Mouse (Mus musculus): Measurements from ENCODE around the gene Pde10a. TPM values are rescaled to one million over a fixed set of nuclear protein-coding genes. Genes with fewer than 3 reads are reported as not detected.

The Pde10a gene
- polyA plus RNA-seq, 1 experiment from 2014 or later, result 1.7 TPM

- Histone ChIP-seq H3K27me3 (replicated peaks) (peaks cover 24% of the 10 kb centered on the region), H3K36me3 (no peaks in the 10 kb centered on the region), H3K9ac (no peak overlapping the region), H3K4me1 (0 out of 2 replicates have a peak, but pooled peaks cover 4% of the 10 kb centered on the region), H3K4me3 (no peak overlapping the region), H3K27ac (no peak overlapping the region), H3K9me3 (replicated peaks) (no peaks in the 10 kb centered on the region), H3K4me2 (no peak overlapping the region)
- no peak for ATAC-seq
- WGBS (ENCODE audit: insufficient replicate concordance), result 38% methylated on average over 12 of the region's 12 CpGs
Measured at GRCm38 (mm10) chr17:8812228-8812865, 287.2 kb downstream of the Pde10a start.

GRCm38 (mm10) chr17:8813773-8814491 is 288.8 kb downstream of the Pde10a start:
- Histone ChIP-seq H3K9me3 (replicated peaks) (no peaks in the 10 kb centered on the region), H3K27me3 (replicated peaks) (peaks cover 10% of the 10 kb centered on the region), H3K9ac (no peak overlapping the region), H3K4me2 (no peak overlapping the region), H3K36me3 (no peaks in the 10 kb centered on the region), H3K4me3 (no peak overlapping the region), H3K27ac (no peak overlapping the region), H3K4me1 (0 out of 2 replicates have a peak, but pooled peaks cover 4% of the 10 kb centered on the region)
- 71% methylated on average over 3 of the region's 3 CpGs for WGBS (ENCODE audit: insufficient replicate concordance)
- no peak for ATAC-seq

GRCm38 (mm10) chr17:8815376-8815775 is 290.2 kb downstream of the Pde10a start:
- no peaks in the 10 kb centered on the region for H3K36me3 ChIP-seq
- H3K4me3 ChIP-seq, result no peak overlapping the region
- 0 out of 2 replicates have a peak, but pooled peaks cover 4% of the 10 kb centered on the region for H3K4me1 ChIP-seq
- ATAC-seq, result no peak
- H3K9ac ChIP-seq, result no peak overlapping the region
- H3K9me3 ChIP-seq (replicated peaks), result no peaks in the 10 kb centered on the region
- no peak overlapping the region for H3K4me2 ChIP-seq
- 81% methylated on average over 3 of the region's 3 CpGs for WGBS (ENCODE audit: insufficient replicate concordance)
- H3K27ac ChIP-seq, result no peak overlapping the region
- peaks cover 4% of the 10 kb centered on the region; the same call in 1 of the 2 replicates for H3K27me3 ChIP-seq (replicated peaks)

DNA sequence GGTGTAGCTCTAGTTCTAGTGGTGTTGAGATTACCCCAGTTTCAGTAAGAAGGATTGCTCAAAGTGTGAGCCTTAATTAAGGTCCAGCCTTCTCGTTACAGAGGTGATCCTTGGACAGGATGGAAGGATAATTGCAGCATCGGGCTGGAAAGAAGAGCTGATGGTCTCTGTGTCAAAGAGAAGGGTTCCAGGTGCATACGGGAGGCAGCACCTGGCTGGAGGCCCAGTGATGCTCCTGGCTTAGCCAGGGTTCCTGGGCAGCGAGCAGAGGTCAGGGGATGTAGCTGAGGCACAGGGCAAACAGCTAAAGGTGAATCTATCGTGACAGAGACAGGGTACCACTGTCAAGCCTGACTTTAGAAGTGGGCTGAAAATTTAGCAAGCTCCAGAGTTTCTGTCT is 290.7 kb downstream of the Pde10a start:
- H3K4me3 ChIP-seq, result no peak overlapping the region

DNA sequence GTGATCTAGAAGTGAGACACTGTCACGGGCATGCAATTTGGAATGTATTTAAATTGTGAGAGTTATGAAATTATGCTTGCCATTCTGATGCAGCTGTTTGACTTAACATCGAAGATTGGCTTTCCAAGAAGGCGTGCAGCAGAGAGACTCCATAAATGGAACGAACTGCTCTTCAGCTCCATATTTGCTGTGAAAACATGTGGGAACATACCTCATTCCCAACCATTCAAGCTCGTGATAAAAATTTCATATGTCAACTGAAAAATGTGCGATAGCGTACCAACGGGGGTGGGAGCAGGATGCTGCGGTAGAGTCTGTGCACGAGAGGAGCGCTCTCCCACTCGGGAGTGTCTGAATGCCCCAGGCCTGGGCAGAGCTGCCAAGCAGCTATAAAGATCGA is 293.5 kb downstream of the Pde10a start:
- Histone ChIP-seq H3K4me2 (no peak overlapping the region), H3K27ac (no peak overlapping the region), H3K4me3 (no peak overlapping the region), H3K4me1 (no peaks in the 10 kb centered on the region), H3K27me3 (replicated peaks) (no peaks in the 10 kb centered on the region), H3K9me3 (replicated peaks) (no peaks in the 10 kb centered on the region), H3K9ac (no peak overlapping the region), H3K36me3 (no peaks in the 10 kb centered on the region)
- ATAC-seq, result no peak
- 76% methylated on average over 13 of the region's 13 CpGs for WGBS (ENCODE audit: insufficient replicate concordance)

More for the DNA sequence above, 290.7 kb downstream of the Pde10a start:
- H3K27me3 ChIP-seq (replicated peaks), result peaks cover 4% of the 10 kb centered on the region; the same call in 1 of the 2 replicates
- no peak overlapping the region for H3K9ac ChIP-seq
- H3K4me2 ChIP-seq, result no peak overlapping the region
- no peak overlapping the region for H3K27ac ChIP-seq
- 0 out of 2 replicates have a peak, but pooled peaks cover 4% of the 10 kb centered on the region for H3K4me1 ChIP-seq
- no peak for ATAC-seq
- 55% methylated on average over 5 of the region's 5 CpGs for whole genome bisulfite sequencing (ENCODE audit: insufficient replicate concordance)
- no peaks in the 10 kb centered on the region for H3K36me3 ChIP-seq
- H3K9me3 ChIP-seq (replicated peaks), result no peaks in the 10 kb centered on the region

DNA sequence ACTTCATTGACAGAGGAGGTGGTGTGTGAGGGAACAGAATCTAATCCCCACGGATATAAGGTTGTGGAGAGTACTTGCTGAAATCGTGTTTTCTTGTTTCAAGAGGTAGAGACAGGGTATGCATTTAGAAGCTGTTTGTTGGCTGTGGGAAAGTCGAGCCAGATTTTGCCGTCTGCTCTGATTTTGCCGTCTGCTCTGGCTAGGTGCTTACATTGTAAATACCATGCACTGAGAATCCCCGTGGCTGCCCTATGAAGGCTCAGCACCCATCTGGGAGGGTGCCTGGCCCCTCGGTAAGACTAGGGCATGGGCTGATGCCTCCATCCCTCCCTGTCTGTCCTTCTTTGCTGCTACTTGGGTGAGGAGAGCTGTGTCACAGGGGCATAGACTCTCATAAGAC is 298.4 kb downstream of the Pde10a start:
- 59% methylated on average over 7 of the region's 7 CpGs for WGBS (ENCODE audit: insufficient replicate concordance)

DNA sequence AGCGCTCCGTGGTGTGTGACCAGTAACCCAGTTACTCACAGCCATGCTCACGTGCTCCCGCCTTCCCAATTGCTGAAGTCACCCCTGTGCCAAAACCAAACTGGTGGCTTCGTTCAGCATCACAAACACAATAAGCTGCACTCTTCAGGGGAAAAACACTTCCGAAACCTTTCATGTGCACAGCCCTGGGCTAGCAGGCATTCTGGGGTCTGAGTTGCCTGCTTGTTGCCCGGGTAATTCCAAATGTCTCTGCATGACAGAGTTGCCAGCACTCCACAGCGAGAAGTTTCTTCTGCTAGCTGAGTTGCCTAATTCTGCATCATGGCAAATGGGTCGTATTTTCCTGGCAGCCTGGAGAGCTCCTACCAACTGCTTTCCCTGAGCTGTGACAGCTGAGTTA is 302.0 kb downstream of the Pde10a start:
- Histone ChIP-seq H3K27ac (no peak overlapping the region), H3K9me3 (replicated peaks) (no peaks in the 10 kb centered on the region), H3K4me3 (no peak overlapping the region), H3K4me1 (no peaks in the 10 kb centered on the region), H3K27me3 (replicated peaks) (no peaks in the 10 kb centered on the region), H3K4me2 (no peak overlapping the region), H3K36me3 (no peaks in the 10 kb centered on the region), H3K9ac (no peak overlapping the region)
- ATAC-seq, result no peak
- 72% methylated on average over 9 of the region's 9 CpGs for WGBS (ENCODE audit: insufficient replicate concordance)

More for the DNA sequence above, 298.4 kb downstream of the Pde10a start:
- no peak overlapping the region for H3K9ac ChIP-seq
- no peak overlapping the region for H3K4me2 ChIP-seq
- H3K36me3 ChIP-seq, result no peaks in the 10 kb centered on the region
- no peaks in the 10 kb centered on the region for H3K9me3 ChIP-seq (replicated peaks)
- H3K27me3 ChIP-seq (replicated peaks), result no peaks in the 10 kb centered on the region
- H3K4me3 ChIP-seq, result no peak overlapping the region
- no peak for ATAC-seq
- no peaks in the 10 kb centered on the region for H3K4me1 ChIP-seq
- H3K27ac ChIP-seq, result no peak overlapping the region

- no peaks in the 10 kb centered on the region for H3K36me3 ChIP-seq
- H3K9me3 ChIP-seq (replicated peaks), result no peaks in the 10 kb centered on the region
- H3K4me2 ChIP-seq, result no peak overlapping the region
- H3K27ac ChIP-seq, result no peak overlapping the region
- H3K4me1 ChIP-seq, result no peaks in the 10 kb centered on the region
- H3K9ac ChIP-seq, result no peak overlapping the region
- no peak overlapping the region for H3K4me3 ChIP-seq
- no peak for ATAC-seq
- no peaks in the 10 kb centered on the region for H3K27me3 ChIP-seq (replicated peaks)
- WGBS (ENCODE audit: insufficient replicate concordance), result 71% methylated on average over 5 of the region's 5 CpGs
Measured at GRCm38 (mm10) chr17:8831001-8831400, 305.8 kb downstream of the Pde10a start.

- ATAC-seq, result no peak
- no peak overlapping the region for H3K27ac ChIP-seq
- no peaks in the 10 kb centered on the region for H3K9me3 ChIP-seq (replicated peaks)
- WGBS (ENCODE audit: insufficient replicate concordance), result 64% methylated on average over 5 of the region's 5 CpGs
- no peak overlapping the region for H3K4me3 ChIP-seq
- no peak overlapping the region for H3K4me2 ChIP-seq
- H3K36me3 ChIP-seq, result no peaks in the 10 kb centered on the region
- H3K27me3 ChIP-seq (replicated peaks), result no peaks in the 10 kb centered on the region
- no peak overlapping the region for H3K9ac ChIP-seq
- H3K4me1 ChIP-seq, result no peaks in the 10 kb centered on the region
Measured at GRCm38 (mm10) chr17:8836292-8836691, 311.1 kb downstream of the Pde10a start.

- Histone ChIP-seq H3K9ac (no peak overlapping the region), H3K27ac (no peak overlapping the region), H3K4me2 (no peak overlapping the region), H3K4me1 (0 out of 2 replicates have a peak, but pooled peaks cover 5% of the 10 kb centered on the region), H3K4me3 (no peak overlapping the region), H3K27me3 (replicated peaks) (no peaks in the 10 kb centered on the region), H3K36me3 (no peaks in the 10 kb centered on the region), H3K9me3 (replicated peaks) (no peaks in the 10 kb centered on the region)
- WGBS (ENCODE audit: insufficient replicate concordance), result 33% methylated on average over 8 of the region's 8 CpGs
- ATAC-seq, result no peak
Measured at GRCm38 (mm10) chr17:8838252-8838651, 313.1 kb downstream of the Pde10a start.

DNA sequence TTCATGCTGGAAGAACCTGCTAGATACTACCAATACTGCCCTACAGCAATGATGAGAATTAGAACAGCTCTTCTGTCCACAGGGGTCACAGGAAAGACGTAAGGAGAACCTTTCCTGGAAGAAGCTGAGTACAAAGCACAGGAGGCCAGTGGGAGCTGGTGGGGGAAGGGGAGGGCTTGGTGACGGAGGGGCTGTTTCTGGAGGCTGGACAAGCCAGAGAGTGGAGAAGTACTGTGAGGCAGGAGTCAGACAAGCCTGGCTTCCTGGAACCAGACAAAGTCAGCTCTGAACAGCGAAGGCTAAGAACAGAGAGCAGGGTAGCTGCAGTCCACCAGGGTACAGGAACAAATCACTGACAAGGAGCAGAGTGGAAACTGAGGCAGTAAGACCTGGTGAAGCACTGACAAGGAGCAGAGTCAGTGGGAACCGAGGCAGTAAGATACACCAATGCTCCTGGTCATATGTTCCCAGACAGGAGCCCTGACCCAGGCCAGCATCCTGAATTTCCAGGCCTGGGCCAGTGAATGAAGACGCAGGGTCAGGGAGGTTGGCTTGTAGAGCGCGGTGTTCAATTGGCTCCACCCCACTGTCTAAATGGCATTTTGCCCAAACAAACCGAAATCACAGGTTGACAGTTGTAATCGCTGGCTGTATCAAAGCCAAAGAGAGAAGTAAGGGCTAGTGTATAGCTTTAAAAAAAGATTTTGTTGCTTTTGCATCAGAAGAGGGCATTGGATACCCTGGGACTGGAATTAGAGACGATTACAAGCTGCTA is 314.3 kb downstream of the Pde10a start:
- Histone ChIP-seq H3K27ac (no peak overlapping the region), H3K9ac (no peak overlapping the region), H3K27me3 (replicated peaks) (no peaks in the 10 kb centered on the region), H3K9me3 (replicated peaks) (no peaks in the 10 kb centered on the region), H3K4me3 (no peak overlapping the region), H3K36me3 (no peaks in the 10 kb centered on the region), H3K4me1 (0 out of 2 replicates have a peak, but pooled peaks cover 5% of the 10 kb centered on the region), H3K4me2 (no peak overlapping the region)
- 66% methylated on average over 10 of the region's 10 CpGs for WGBS (ENCODE audit: insufficient replicate concordance)
- ATAC-seq, result no peak

DNA sequence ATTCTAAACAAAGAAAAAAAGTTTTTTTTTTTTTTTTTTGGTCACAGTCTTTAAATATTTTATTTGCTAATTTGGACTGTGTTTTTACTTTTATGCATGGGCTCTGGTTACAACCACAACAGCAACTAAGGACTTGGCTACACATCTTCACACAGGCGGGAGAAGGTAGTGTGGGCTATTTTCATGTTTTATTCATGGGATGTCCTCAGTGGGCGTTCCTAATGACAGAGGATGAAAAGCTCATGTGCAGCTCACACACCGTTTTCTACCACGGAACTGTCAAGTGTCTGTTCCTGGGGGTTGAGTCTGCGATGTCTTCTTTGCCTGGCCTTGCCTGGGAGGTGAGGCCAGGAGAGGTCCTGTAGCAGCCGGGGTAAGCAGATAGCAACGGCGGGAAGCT is 315.9 kb downstream of the Pde10a start:
- Histone ChIP-seq H3K4me3 (no peak overlapping the region), H3K4me2 (no peak overlapping the region), H3K27me3 (replicated peaks) (no peaks in the 10 kb centered on the region), H3K9me3 (replicated peaks) (no peaks in the 10 kb centered on the region), H3K36me3 (no peaks in the 10 kb centered on the region), H3K4me1 (0 out of 2 replicates have a peak, but pooled peaks cover 5% of the 10 kb centered on the region), H3K9ac (no peak overlapping the region), H3K27ac (no peak overlapping the region)
- ATAC-seq, result no peak
- 60% methylated on average over 8 of the region's 8 CpGs for whole genome bisulfite sequencing (ENCODE audit: insufficient replicate concordance)
